Mouse (Mus musculus) myocyte (in vitro differentiated cells): Measurements from ENCODE around the gene Zfp956. TPM values are rescaled to one million over a fixed set of nuclear protein-coding genes. Genes with fewer than 3 reads are reported as not detected.

Experiments used
- H3K27me3 ChIP-seq: one replicate; pipeline ENCODE4 v1.6.1; 2011; ENCODE audit not compliant: control insufficient read depth, insufficient read depth, insufficient read length
- H3K36me3 ChIP-seq: one replicate; pipeline ENCODE4 v1.6.1; 2011; ENCODE audit not compliant: control insufficient read depth, insufficient read depth
- H3K4me2 ChIP-seq: one replicate; pipeline ENCODE4 v1.6.1; 2011; ENCODE audit warnings: low read depth, control low read depth
- H3K4me3 ChIP-seq: one replicate; pipeline ENCODE4 v1.5.1; 2011; ENCODE audit warnings: mild to moderate bottlenecking, control low read depth, moderate library complexity
- H3K79me2 ChIP-seq: one replicate; pipeline ENCODE4 v1.6.1; 2011; ENCODE audit not compliant: control insufficient read depth, insufficient read depth
- H3ac ChIP-seq: one replicate; pipeline ENCODE4 v1.6.1; 2011; ENCODE audit not compliant: control insufficient read depth, insufficient read length
- CEBPB ChIP-seq: IDR thresholded peaks from 2 replicates; pipeline ENCODE4 v1.6.1; 2011; ENCODE audit warnings: mild to moderate bottlenecking, moderate library complexity; ENCODE audit not compliant: poor library complexity, insufficient read depth, severe bottlenecking
- E2F4 ChIP-seq: IDR thresholded peaks from one replicate; pipeline ENCODE4 v1.6.1; 2011; ENCODE audit warnings: mild to moderate bottlenecking, control low read depth, moderate library complexity; ENCODE audit not compliant: insufficient read depth
- MAX ChIP-seq: IDR thresholded peaks from one replicate; pipeline ENCODE4 v1.6.1; 2011; ENCODE audit warnings: low read depth, mild to moderate bottlenecking, control low read depth
- MYOD1 ChIP-seq, 3 experiments: IDR thresholded peaks; one replicate each; pipeline ENCODE4 v1.6.1; 2011; ENCODE audit warnings: control low read depth in 2 of 3, low read depth in 2 of 3, mild to moderate bottlenecking in 2 of 3, moderate library complexity in 1 of 3; ENCODE audit not compliant: insufficient read length in 2 of 3, control insufficient read depth in 1 of 3
- MYOG ChIP-seq, 3 experiments: IDR thresholded peaks; one replicate each; pipeline ENCODE4 v1.6.1; 2011; ENCODE audit warnings: control low read depth in 2 of 3, low read depth in 2 of 3, mild to moderate bottlenecking in 2 of 3; ENCODE audit not compliant: insufficient read length in 2 of 3, control insufficient read depth in 1 of 3, insufficient read depth in 1 of 3
- POLR2A ChIP-seq: IDR thresholded peaks from one replicate; pipeline ENCODE4 v1.6.1; 2011; ENCODE audit warnings: low read depth, mild to moderate bottlenecking, control low read depth, moderate library complexity; ENCODE audit not compliant: insufficient read length
- POLR2AphosphoS2 ChIP-seq: IDR thresholded peaks from one replicate; pipeline ENCODE4 v1.6.1; 2011; ENCODE audit warnings: low read depth, control low read depth; ENCODE audit not compliant: insufficient read length
- REST ChIP-seq: IDR thresholded peaks from one replicate; pipeline ENCODE4 v1.6.1; 2011; ENCODE audit warnings: mild to moderate bottlenecking, control low read depth, moderate library complexity; ENCODE audit not compliant: insufficient read depth, insufficient read length
- SRF ChIP-seq: IDR thresholded peaks from one replicate; pipeline ENCODE4 v1.6.1; 2011; ENCODE audit warnings: low read depth; ENCODE audit not compliant: control insufficient read depth, insufficient read length
- TCF12 ChIP-seq: IDR thresholded peaks from one replicate; pipeline ENCODE4 v1.6.1; 2011; ENCODE audit warnings: mild to moderate bottlenecking, control low read depth; ENCODE audit not compliant: poor library complexity, insufficient read depth, severe bottlenecking
- TCF3 ChIP-seq: IDR thresholded peaks from one replicate; pipeline ENCODE4 v1.6.1; 2011; ENCODE audit warnings: low read depth, control low read depth; ENCODE audit not compliant: insufficient read length
- USF1 ChIP-seq: IDR thresholded peaks from one replicate; pipeline ENCODE4 v1.6.1; 2011; ENCODE audit warnings: low read depth, mild to moderate bottlenecking, control low read depth, moderate library complexity
- polyA plus RNA-seq: library from polyadenylated mRNA; unstranded; fragments of >200 nt; fragmentation: generic; extraction: Trizol; gene quantifications from one replicate; pipeline ENCODE4 v1.2.1, GENCODE M21; 2012; ENCODE audit warnings: missing spikeins

Zfp956 gene
- polyA plus RNA-seq, 1 experiment = 1.5 TPM

GRCm38 (mm10) chr6:47909007-47909406 lies 44.2 kb upstream of the Zfp956 start:
- Histone ChIP-seq H3K4me2 (no peak overlapping the region), H3K36me3 (peaks cover 13% of the 10 kb centered on the region), H3ac (no peak overlapping the region), H3K79me2 (no peaks in the 10 kb centered on the region), H3K27me3 (no peaks in the 10 kb centered on the region), H3K4me3 (no peak overlapping the region)
- TF ChIP-seq E2F4 (no peak), SRF (no peak), TCF12 (no peak), USF1 (no peak), MYOD1 (IDR thresholded peaks at IDR 0.05; ENCODE audit: control insufficient read depth in 1 of 3, insufficient read length in 2 of 3, low read depth in 2 of 3) (no peak), POLR2AphosphoS2 (peak; percentile 67)

DNA sequence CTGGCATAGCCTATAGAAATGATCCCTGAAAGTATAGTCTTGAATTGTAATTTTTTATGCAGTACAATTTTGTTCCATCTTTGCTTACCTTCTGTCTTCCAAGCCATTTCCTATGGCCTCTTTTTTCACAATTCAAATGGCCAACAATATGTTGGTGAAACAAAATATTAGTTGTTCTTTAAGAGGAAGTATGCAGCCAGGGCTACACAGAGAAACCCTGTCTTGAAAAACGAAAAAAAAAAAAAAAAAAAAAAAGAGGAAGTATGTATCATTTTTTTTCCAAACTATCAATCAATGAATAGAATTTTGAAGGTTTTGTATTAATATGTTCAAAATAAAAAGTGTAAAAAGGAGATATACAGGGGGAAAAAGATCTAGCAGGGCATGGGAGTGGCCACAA lies 41.5 kb upstream of the Zfp956 start:
- H3K4me3 ChIP-seq = no peak overlapping the region
- peaks cover 4% of the 10 kb centered on the region for H3K36me3 ChIP-seq
- H3ac ChIP-seq = no peak overlapping the region
- TF ChIP-seq MYOG (IDR thresholded peaks at IDR 0.05; ENCODE audit: control insufficient read depth in 1 of 3, insufficient read depth in 1 of 3, insufficient read length in 2 of 3, low read depth in 2 of 3) (no peak), MAX (no peak), CEBPB (no peak), REST (no peak), TCF3 (no peak), E2F4 (no peak), POLR2A (no peak), USF1 (no peak), SRF (no peak), TCF12 (no peak), MYOD1 (IDR thresholded peaks at IDR 0.05; ENCODE audit: control insufficient read depth in 1 of 3, insufficient read length in 2 of 3, low read depth in 2 of 3) (no peak), POLR2AphosphoS2 (no peak)
- H3K27me3 ChIP-seq = no peaks in the 10 kb centered on the region
- H3K4me2 ChIP-seq = no peak overlapping the region
- no peaks in the 10 kb centered on the region for H3K79me2 ChIP-seq

- H3K27me3 ChIP-seq = no peaks in the 10 kb centered on the region
- no peak for TF ChIP-seq SRF
- no peak for TF ChIP-seq USF1
- TF ChIP-seq MAX = no peak
- no peak for TF ChIP-seq MYOG (IDR thresholded peaks at IDR 0.05; ENCODE audit: control insufficient read depth in 1 of 3, insufficient read depth in 1 of 3, insufficient read length in 2 of 3, low read depth in 2 of 3)
- TF ChIP-seq REST = no peak
- TF ChIP-seq E2F4 = no peak
- TF ChIP-seq TCF12 = no peak
- TF ChIP-seq POLR2A = no peak
- no peak for TF ChIP-seq MYOD1 (IDR thresholded peaks at IDR 0.05; ENCODE audit: control insufficient read depth in 1 of 3, insufficient read length in 2 of 3, low read depth in 2 of 3)
These were observed 40.2 kb upstream of the Zfp956 start for GRCm38 (mm10) chr6:47912991-47913390.

DNA sequence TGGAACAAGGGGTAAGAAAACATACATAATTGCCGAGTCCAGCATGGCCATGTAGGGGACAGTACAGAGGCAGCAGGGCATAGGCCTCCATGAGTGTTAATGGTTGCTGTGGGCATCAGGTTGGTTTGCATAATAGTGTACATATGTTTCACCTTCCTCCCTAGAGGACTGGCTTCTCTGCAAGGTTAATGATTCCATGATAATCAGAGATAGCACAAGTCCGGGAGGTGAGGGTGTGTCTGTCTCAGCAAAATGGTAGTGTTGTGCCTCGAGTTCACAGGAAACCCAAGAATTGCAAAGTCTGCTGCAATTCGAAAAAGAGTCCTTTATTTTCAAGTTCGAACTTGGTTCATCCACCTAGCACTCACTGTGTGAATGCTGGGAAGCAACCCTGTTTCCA lies 36.1 kb upstream of the Zfp956 start:
- H3K27me3 ChIP-seq = no peaks in the 10 kb centered on the region
- no peak overlapping the region for H3ac ChIP-seq
- no peak for TF ChIP-seq SRF
- no peak for TF ChIP-seq REST
- no peak for TF ChIP-seq E2F4
- TF ChIP-seq TCF12 = no peak
- no peak for TF ChIP-seq POLR2AphosphoS2
- TF ChIP-seq MYOD1 (IDR thresholded peaks at IDR 0.05; ENCODE audit: control insufficient read depth in 1 of 3, insufficient read length in 2 of 3, low read depth in 2 of 3) = no peak
- TF ChIP-seq MAX = no peak
- no peak for TF ChIP-seq CEBPB
- no peak for TF ChIP-seq TCF3
- TF ChIP-seq MYOG (IDR thresholded peaks at IDR 0.05; ENCODE audit: control insufficient read depth in 1 of 3, insufficient read depth in 1 of 3, insufficient read length in 2 of 3, low read depth in 2 of 3) = no peak
- no peak for TF ChIP-seq POLR2A
- no peak for TF ChIP-seq USF1
- H3K4me3 ChIP-seq = no peak overlapping the region
- H3K79me2 ChIP-seq = peaks cover 14% of the 10 kb centered on the region
- H3K36me3 ChIP-seq = no peaks in the 10 kb centered on the region
- no peak overlapping the region for H3K4me2 ChIP-seq

More at GRCm38 (mm10) chr6:47912991-47913390, 40.2 kb upstream of the Zfp956 start:
- no peak overlapping the region for H3K4me3 ChIP-seq
- no peaks in the 10 kb centered on the region for H3K36me3 ChIP-seq
- no peak overlapping the region for H3K4me2 ChIP-seq
- no peak overlapping the region for H3ac ChIP-seq
- H3K79me2 ChIP-seq = no peaks in the 10 kb centered on the region

DNA sequence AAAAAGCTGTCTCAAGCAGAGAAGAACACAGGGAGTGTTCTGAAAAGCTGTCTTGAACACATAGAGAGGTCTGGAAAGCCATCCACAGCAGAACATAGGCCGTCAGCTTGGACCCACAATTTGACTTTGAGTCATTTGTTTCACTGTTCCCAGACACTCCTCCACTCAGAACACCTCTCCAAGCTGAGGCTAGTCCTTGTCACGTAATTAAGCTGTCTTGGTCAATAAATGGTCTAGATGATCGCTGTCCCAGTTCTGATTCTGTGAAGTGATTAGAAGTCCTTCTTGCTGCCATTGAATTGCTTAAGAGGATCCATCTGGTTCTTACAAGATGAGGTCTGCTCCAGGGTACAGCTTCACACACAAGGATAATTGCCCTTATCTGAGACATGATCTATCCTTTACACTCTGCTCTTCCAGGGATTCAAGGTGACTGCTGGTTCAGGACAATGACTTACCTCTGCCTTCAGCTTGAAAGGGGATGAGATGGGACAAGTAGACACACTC lies 34.4 kb upstream of the Zfp956 start:
- TF ChIP-seq TCF3 = no peak
- no peak for TF ChIP-seq MAX
- no peak for TF ChIP-seq POLR2AphosphoS2
- no peak for TF ChIP-seq SRF
- TF ChIP-seq POLR2A = no peak
- TF ChIP-seq E2F4 = no peak
- Histone ChIP-seq H3K79me2 (peaks cover 31% of the 10 kb centered on the region), H3K4me3 (no peak overlapping the region), H3ac (no peak overlapping the region), H3K4me2 (no peak overlapping the region), H3K27me3 (no peaks in the 10 kb centered on the region), H3K36me3 (no peaks in the 10 kb centered on the region)
